Mouse (Mus musculus): Measurements from ENCODE around the gene Nrgn. TPM values are rescaled to one million over a fixed set of nuclear protein-coding genes. Genes with fewer than 3 reads are reported as not detected.
A peak's percentile ranks its signal among the peaks of the same experiment; 100 is the strongest.

Nrgn gene
- polyA plus RNA-seq, 1 experiment, result 20.2 TPM

DNA sequence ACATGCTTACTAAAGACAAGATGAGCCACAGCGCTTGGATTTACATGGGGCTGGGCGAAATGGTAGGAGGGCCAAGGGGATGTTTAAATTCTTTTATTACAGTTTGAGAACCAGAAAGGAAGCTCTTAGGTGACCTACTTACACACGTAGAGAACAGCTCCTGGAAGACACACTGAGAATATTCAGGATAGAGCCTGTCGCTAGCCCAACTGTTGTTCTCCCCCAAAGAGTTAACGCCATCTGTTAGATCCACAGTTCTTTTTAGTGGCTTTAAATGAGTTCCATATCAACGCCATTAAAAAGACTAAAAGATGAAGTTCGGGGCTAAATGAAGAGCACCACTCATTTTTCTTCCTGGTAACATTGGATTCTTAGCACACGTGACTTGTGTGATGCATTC lies 33.7 kb downstream of the Nrgn start:
- H3K4me1 ChIP-seq (ENCODE audit: control insufficient read depth, insufficient read depth, low read length), result 0 out of 2 replicates have a peak, but pooled peaks cover 3% of the 10 kb centered on the region
- no peak for DNase-seq
- 92% methylated on average over 8 of the region's 8 CpGs for WGBS
- no peak overlapping the region for H3K4me3 ChIP-seq (replicated peaks; ENCODE audit: extremely low read depth, low read depth, low read length)
- no peak for TF ChIP-seq POLR2A (IDR thresholded peaks at IDR 0.05; ENCODE audit: borderline replicate concordance, extremely low read depth, low read depth, low read length)
- TF ChIP-seq CTCF (IDR thresholded peaks at IDR 0.05; ENCODE audit: insufficient read depth, low read length), result no peak

DNA sequence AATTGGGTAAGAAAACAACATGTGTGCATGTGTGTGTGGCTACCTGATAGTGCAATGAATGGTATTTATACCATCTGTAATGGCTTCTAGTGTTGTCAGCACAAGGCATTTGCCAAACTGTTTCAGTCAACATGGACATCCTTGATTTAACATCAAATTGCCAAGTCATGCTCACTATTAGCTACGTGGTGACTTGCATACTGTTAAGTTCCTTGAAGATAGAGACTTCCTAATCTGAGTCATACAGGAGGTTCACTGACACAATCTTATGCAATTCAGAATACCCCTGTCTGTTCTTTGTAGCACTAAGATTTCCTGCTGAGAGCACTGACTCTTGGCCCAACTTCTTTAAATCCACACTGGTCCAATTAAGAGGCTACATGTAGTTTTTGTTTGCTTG lies 35.2 kb downstream of the Nrgn start:
- 38% methylated on average over 1 of the region's 1 CpGs for WGBS
- 0 out of 2 replicates have a peak, but pooled peaks cover 3% of the 10 kb centered on the region for H3K4me1 ChIP-seq (ENCODE audit: control insufficient read depth, insufficient read depth, low read length)
- TF ChIP-seq POLR2A (IDR thresholded peaks at IDR 0.05; ENCODE audit: borderline replicate concordance, extremely low read depth, low read depth, low read length) (no peak), CTCF (IDR thresholded peaks at IDR 0.05; ENCODE audit: insufficient read depth, low read length) (no peak)
- no peak overlapping the region for H3K4me3 ChIP-seq (replicated peaks; ENCODE audit: extremely low read depth, low read depth, low read length)
- DNase-seq, result no peak

DNA sequence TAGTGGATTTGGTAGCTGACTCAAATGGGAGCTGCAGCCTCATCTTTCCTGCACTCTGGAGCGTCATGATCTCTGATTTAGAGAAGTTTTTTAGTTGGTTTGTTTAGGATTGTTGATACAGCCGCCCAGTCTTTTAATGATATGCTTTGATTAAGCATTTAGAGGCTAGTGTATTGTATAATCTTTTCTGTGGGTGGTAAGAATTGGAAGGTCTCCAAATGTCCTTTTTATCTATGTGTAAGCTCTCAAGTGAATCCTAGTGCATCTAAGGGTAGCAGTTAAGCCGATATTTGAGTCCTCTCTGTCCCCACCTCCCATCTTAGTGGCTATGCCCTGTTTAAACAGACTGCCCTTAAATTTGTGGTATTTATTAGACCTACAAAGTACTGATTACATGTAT lies 38.2 kb downstream of the Nrgn start:
- no peak for DNase-seq
- H3K4me1 ChIP-seq (ENCODE audit: control insufficient read depth, insufficient read depth, low read length), result 0 out of 2 replicates have a peak, but pooled peaks cover 3% of the 10 kb centered on the region
- 66% methylated on average over 3 of the region's 3 CpGs for WGBS
- TF ChIP-seq POLR2A (IDR thresholded peaks at IDR 0.05; ENCODE audit: borderline replicate concordance, extremely low read depth, low read depth, low read length) (no peak), CTCF (IDR thresholded peaks at IDR 0.05; ENCODE audit: insufficient read depth, low read length) (no peak)
- H3K4me3 ChIP-seq (replicated peaks; ENCODE audit: extremely low read depth, low read depth, low read length), result no peak overlapping the region

GRCm38 (mm10) chr9:37512097-37512496 lies 40.6 kb downstream of the Nrgn start:
- Histone ChIP-seq H3K4me1 (ENCODE audit: control insufficient read depth, insufficient read depth, low read length) (0 out of 2 replicates have a peak, but pooled peaks cover 3% of the 10 kb centered on the region), H3K4me3 (replicated peaks; ENCODE audit: extremely low read depth, low read depth, low read length) (no peak overlapping the region)
- no peak for TF ChIP-seq POLR2A (IDR thresholded peaks at IDR 0.05; ENCODE audit: borderline replicate concordance, extremely low read depth, low read depth, low read length)
- TF ChIP-seq CTCF (IDR thresholded peaks at IDR 0.05; ENCODE audit: insufficient read depth, low read length), result peak; percentile 39
- no peak for DNase-seq
- 93% methylated on average over 2 of the region's 2 CpGs for WGBS

DNA sequence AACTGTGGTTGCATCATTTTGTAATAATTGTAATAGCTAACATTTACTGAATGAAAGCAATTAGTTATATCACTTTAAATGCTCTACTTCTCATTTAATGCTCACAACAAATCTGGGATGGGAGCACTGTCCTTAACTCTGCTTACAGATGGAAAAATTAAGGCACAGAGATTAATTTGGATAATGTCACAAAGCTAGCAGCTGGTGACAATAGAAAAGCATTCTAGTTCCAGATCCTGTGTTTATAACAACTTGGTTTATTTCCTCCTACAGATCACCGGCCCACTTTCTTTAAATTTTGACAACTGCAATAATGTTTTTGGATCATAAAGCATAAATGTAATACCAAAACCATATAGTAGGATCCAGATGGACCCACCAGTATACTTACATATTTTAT lies 46.7 kb downstream of the Nrgn start:
- TF ChIP-seq POLR2A (IDR thresholded peaks at IDR 0.05; ENCODE audit: borderline replicate concordance, extremely low read depth, low read depth, low read length) (no peak), CTCF (IDR thresholded peaks at IDR 0.05; ENCODE audit: insufficient read depth, low read length) (no peak)
- WGBS, result 44% methylated on average over 1 of the region's 1 CpGs
- no peak overlapping the region for H3K4me3 ChIP-seq (replicated peaks; ENCODE audit: extremely low read depth, low read depth, low read length)
- H3K4me1 ChIP-seq (ENCODE audit: control insufficient read depth, insufficient read depth, low read length), result no peaks in the 10 kb centered on the region
- no peak for DNase-seq

GRCm38 (mm10) chr9:37504348-37504747 lies 48.4 kb downstream of the Nrgn start:
- TF ChIP-seq CTCF (IDR thresholded peaks at IDR 0.05; ENCODE audit: insufficient read depth, low read length) (0 out of 2 replicates have a peak, but pooled peaks have one; percentile 3), POLR2A (IDR thresholded peaks at IDR 0.05; ENCODE audit: borderline replicate concordance, extremely low read depth, low read depth, low read length) (no peak)
- Histone ChIP-seq H3K4me1 (ENCODE audit: control insufficient read depth, insufficient read depth, low read length) (no peaks in the 10 kb centered on the region), H3K4me3 (replicated peaks; ENCODE audit: extremely low read depth, low read depth, low read length) (no peak overlapping the region)
- no peak for DNase-seq

DNA sequence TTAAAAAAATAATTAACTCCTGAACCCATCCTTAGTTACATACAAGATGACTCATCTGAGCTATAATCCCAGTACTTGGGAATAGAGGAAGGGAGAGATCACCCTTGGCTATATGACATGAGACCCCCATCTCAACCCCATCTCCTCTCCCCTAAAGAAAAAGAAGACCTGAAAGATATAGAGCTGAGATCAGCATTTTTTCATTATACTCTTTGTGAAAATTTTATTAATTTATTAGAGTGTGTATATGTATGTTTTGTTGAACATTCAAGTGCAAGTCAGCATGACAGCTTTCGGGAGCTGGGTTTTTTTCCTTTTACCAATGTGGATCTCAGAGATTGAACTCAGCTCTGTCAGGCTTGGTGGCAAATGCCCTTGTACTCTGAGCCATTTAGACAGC lies 51.5 kb downstream of the Nrgn start:
- WGBS, result 91% methylated on average over 1 of the region's 1 CpGs
- H3K4me3 ChIP-seq (replicated peaks; ENCODE audit: extremely low read depth, low read depth, low read length), result no peak overlapping the region
- DNase-seq, result no peak

DNA sequence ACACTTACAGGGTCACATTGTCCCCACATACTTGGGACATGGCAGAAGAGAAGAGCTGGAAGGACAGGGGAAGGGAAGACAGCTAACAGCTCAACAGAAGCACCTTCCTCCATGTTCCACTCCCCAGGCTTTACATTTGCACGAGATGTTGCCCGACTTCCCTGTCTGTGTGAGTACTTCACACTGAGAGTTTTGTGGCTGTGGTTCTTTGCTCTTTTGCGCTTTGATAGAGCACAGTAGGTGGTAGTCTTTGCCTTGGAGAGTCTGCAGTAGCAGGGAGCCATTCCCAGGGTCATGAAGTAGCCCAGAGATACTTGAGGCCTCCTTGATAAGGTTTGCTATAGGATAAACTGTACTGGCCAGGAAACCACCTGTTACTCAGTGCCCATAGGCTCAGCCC lies 52.5 kb downstream of the Nrgn start:
- peaks cover 5% of the 10 kb centered on the region; the same call in 1 of the 2 replicates for H3K4me1 ChIP-seq (ENCODE audit: control insufficient read depth, insufficient read depth, low read length)
- DNase-seq, result no peak
- TF ChIP-seq CTCF (IDR thresholded peaks at IDR 0.05; ENCODE audit: insufficient read depth, low read length) (no peak), POLR2A (IDR thresholded peaks at IDR 0.05; ENCODE audit: borderline replicate concordance, extremely low read depth, low read depth, low read length) (no peak)
- H3K4me3 ChIP-seq (replicated peaks; ENCODE audit: extremely low read depth, low read depth, low read length), result no peak overlapping the region
- 89% methylated on average over 3 of the region's 3 CpGs for WGBS

More for the DNA sequence above, 51.5 kb downstream of the Nrgn start:
- peaks cover 1% of the 10 kb centered on the region; the same call in 1 of the 2 replicates for H3K4me1 ChIP-seq (ENCODE audit: control insufficient read depth, insufficient read depth, low read length)
- no peak for TF ChIP-seq POLR2A (IDR thresholded peaks at IDR 0.05; ENCODE audit: borderline replicate concordance, extremely low read depth, low read depth, low read length)
- no peak for TF ChIP-seq CTCF (IDR thresholded peaks at IDR 0.05; ENCODE audit: insufficient read depth, low read length)

DNA sequence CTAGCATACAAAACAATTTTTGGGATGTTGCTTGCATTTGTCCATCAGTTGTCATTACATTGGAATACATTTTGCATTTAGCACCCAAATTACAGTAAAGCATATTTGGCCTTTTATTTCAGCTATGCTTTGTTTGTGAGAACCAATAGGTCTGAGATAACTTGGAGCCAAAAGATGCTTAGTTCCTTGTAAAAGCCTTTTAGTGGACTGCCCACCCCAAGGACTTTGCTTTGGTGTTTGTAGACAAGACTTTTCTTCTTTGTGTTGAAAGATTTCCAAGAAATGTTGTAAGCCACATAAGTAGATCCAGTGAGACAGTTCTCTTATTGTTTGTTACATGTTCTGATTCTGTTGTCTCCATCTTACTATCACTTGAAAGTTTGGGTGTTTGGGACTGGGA lies 56.4 kb downstream of the Nrgn start:
- no peak for TF ChIP-seq POLR2A (IDR thresholded peaks at IDR 0.05; ENCODE audit: borderline replicate concordance, extremely low read depth, low read depth, low read length)
- no peak overlapping the region for H3K4me3 ChIP-seq (replicated peaks; ENCODE audit: extremely low read depth, low read depth, low read length)
- no peak for DNase-seq

DNA sequence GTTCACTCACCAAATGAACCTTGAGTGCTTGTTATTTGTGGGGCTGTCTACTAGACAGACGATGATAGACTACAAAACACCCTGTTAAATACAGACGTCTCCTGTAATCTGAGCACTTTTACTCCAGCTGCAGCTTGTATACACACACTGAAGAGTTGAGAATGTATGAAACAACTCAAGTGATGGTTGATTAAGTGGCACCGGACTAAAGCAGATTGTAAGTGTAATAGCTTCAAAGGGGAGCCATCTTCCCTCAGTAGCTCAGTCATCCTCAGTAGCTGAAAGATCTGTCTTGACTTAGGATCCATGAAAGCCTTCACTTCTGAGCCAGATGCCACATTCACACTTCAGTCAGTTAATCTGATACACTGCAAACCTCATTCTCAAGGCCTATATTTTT lies 56.9 kb downstream of the Nrgn start:
- no peak for DNase-seq
- TF ChIP-seq POLR2A (IDR thresholded peaks at IDR 0.05; ENCODE audit: borderline replicate concordance, extremely low read depth, low read depth, low read length), result no peak
- no peak for TF ChIP-seq CTCF (IDR thresholded peaks at IDR 0.05; ENCODE audit: insufficient read depth, low read length)
- no peak overlapping the region for H3K4me3 ChIP-seq (replicated peaks; ENCODE audit: extremely low read depth, low read depth, low read length)
- WGBS, result 52% methylated on average over 3 of the region's 3 CpGs
- H3K4me1 ChIP-seq (ENCODE audit: control insufficient read depth, insufficient read depth, low read length), result peaks cover 5% of the 10 kb centered on the region; the same call in 1 of the 2 replicates

More for the DNA sequence above, 56.4 kb downstream of the Nrgn start:
- peaks cover 5% of the 10 kb centered on the region; the same call in 1 of the 2 replicates for H3K4me1 ChIP-seq (ENCODE audit: control insufficient read depth, insufficient read depth, low read length)

Other genes with a start within 250 kb of the Nrgn start
- 1.7 and 2.1 TPM in 2 replicates for gene Ccdc15, start 204.5 kb downstream of the Nrgn start, polyA plus RNA-seq (2012; rRNA removed)
- gene Hepacam, start 185.6 kb downstream of the Nrgn start, polyA plus RNA-seq (2012; rRNA removed), result 2.0 and 2.9 TPM in 2 replicates
- 67.8 and 88.4 TPM in 2 replicates for gene Robo4, start 151.0 kb downstream of the Nrgn start, polyA plus RNA-seq (2012; rRNA removed)
- gene Robo3, start 119.7 kb downstream of the Nrgn start, polyA plus RNA-seq (2012; rRNA removed), result 0.07 and 0.22 TPM in 2 replicates
- gene Msantd2, start 63.6 kb downstream of the Nrgn start, polyA plus RNA-seq (2012; rRNA removed), result 22.9 and 28.5 TPM in 2 replicates
- 229 and 240 TPM in 2 replicates for gene Esam, start 24.8 kb downstream of the Nrgn start, polyA plus RNA-seq (2012; rRNA removed)
- gene Vsig2, start 13.6 kb downstream of the Nrgn start, polyA plus RNA-seq (2012; rRNA removed), result 60.7 and 63.3 TPM in 2 replicates
- 6.2 and 9.3 TPM in 2 replicates for gene Siae, start 2.8 kb upstream of the Nrgn start, polyA plus RNA-seq (2012; rRNA removed)
- gene Spa17, start 60.8 kb upstream of the Nrgn start, polyA plus RNA-seq (2012; rRNA removed), result 2.6 and 3.1 TPM in 2 replicates
- gene Tbrg1, start 104.4 kb upstream of the Nrgn start, polyA plus RNA-seq (2012; rRNA removed), result 32.7 and 44.5 TPM in 2 replicates
- not detected in 2 replicates for gene Panx3, start 116.3 kb upstream of the Nrgn start, polyA plus RNA-seq (2012; rRNA removed)
- gene Olfr160, start 163.3 kb upstream of the Nrgn start, polyA plus RNA-seq (2012; rRNA removed), result not detected in 2 replicates
- not detected in 2 replicates for gene Olfr874, start 192.2 kb upstream of the Nrgn start, polyA plus RNA-seq (2012; rRNA removed)
- gene Olfr875, start 219.0 kb upstream of the Nrgn start, polyA plus RNA-seq (2012; rRNA removed), result 0.11 TPM in 1 of 2 replicates, not detected in the other

All from lung, adult 2 months (tissue).